In the genomic region with DNA sequence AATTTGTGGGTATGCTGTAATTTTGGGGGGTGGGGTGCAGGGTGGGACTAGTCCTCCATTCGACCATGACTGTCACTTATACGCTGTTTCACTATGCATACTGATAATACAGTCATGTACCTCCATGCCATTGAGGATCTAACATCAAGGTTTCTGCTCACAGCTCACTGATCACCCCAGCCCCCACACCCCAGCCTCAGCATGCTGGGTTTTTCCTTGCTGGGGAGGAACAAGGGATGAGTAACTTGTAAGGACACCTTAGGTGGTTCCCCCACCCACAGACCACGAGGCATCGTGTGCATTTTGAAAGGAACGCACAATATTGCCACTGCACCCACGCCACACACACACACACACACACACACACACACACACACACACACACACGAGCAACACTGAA, we compare ENCODE assay signal across 20 mouse cellular contexts.
A peak's percentile ranks its signal among the peaks of the same experiment; 100 is the strongest.
DNase-seq lines count a peak whose midpoint lies in the region; ATAC-seq lines count a peak whose summit lies in the region.
"Had no signal": no experiment of that assay in that cellular context is flagged by ENCODE, and none has a peak within 500 bp of the region (broad histone marks: within the 10 kb centered on the region; RNA-seq: fewer than 3 reads in every experiment).

No protein-coding gene starts in this region.

- no peak for ATAC-seq in erythroblast, adult 5-6 weeks (replicated peaks; ENCODE audit: low FRiP score, poor library complexity, severe bottlenecking)
- ATAC-seq: midbrain, embryonic 16.5 days; Patski had no signal

- peak; percentile 39 for DNase-seq in thymus, postnatal 14 days
- no peak for DNase-seq in thymus, postnatal 10 days (ENCODE audit: low spot score in 2 of 2)
- DNase-seq in CD8-positive naive resting alpha-beta T cell, adult 2 months (ENCODE audit: low read depth in 2 of 2, low spot score in 2 of 2), result peak; percentile 48 to 52
- DNase-seq in naive thymus-derived CD4-positive, alpha-beta T cell, adult 2 months (ENCODE audit: low read depth), result peak; percentile 75
- DNase-seq in lung, postnatal 10 days, result no peak
- DNase-seq in frontal cortex, postnatal 36 days (ENCODE audit: low spot score in 2 of 2), result no peak
- DNase-seq: adrenal gland, postnatal 36 days; cerebellum, adult 8-10 months; gastrocnemius, postnatal 10 days; heart, adult 18-20 months; heart, postnatal 36 days; kidney, adult 9 months; kidney, postnatal 25 days; left cerebral cortex, postnatal 4 days; liver; lung, adult 18-20 months; retina, postnatal 1 day had no signal

Comparison
In these comparisons a context has a peak if more than half of its experiments do, and no peak if none do; other contexts are left out.
1. DNase-seq: peak in thymus, postnatal 14 days (single experiment), CD8-positive naive resting alpha-beta T cell, adult 2 months (2 of 2) and naive thymus-derived CD4-positive, alpha-beta T cell, adult 2 months (single experiment); none in thymus, postnatal 10 days (0 of 2), lung, postnatal 10 days (single experiment) and frontal cortex, postnatal 36 days (0 of 2).